Mouse (Mus musculus) embryo, embryonic 11.5 days (tissue): ENCODE measurements around the gene Hdac7.

ENCODE experiments used
- DNase-seq: peaks from one replicate; pipeline ENCODE4 v3.0.0-alpha.2; 2012; ENCODE audit warnings: low read depth, low spot score

Gene Hdac7

GRCm38 (mm10) chr15:97767280-97768186 lies 76.8 kb downstream of the Hdac7 start, which contains the start of gene Rapgef3:
Gene Rapgef3, minus strand, starts transcription at chr15:97767972.
- DNase-seq = no peak

- no peak for DNase-seq
Measured at GRCm38 (mm10) chr15:97766594-97767279, 77.6 kb downstream of the Hdac7 start.

GRCm38 (mm10) chr15:97766194-97766593 lies 78.1 kb downstream of the Hdac7 start:
- DNase-seq = no peak

GRCm38 (mm10) chr15:97765090-97765794 lies 79.1 kb downstream of the Hdac7 start:
- no peak for DNase-seq

- DNase-seq = no peak
Measured at GRCm38 (mm10) chr15:97764532-97764931, 79.8 kb downstream of the Hdac7 start.

- DNase-seq = no peak
Measured at GRCm38 (mm10) chr15:97763256-97764049, 80.8 kb downstream of the Hdac7 start.

- DNase-seq = no peak
Measured at GRCm38 (mm10) chr15:97762733-97763132, 81.6 kb downstream of the Hdac7 start.

GRCm38 (mm10) chr15:97761438-97761837 lies 82.9 kb downstream of the Hdac7 start:
- DNase-seq = no peak

GRCm38 (mm10) chr15:97760952-97761351 lies 83.3 kb downstream of the Hdac7 start:
- DNase-seq = no peak

GRCm38 (mm10) chr15:97760006-97760405 lies 84.3 kb downstream of the Hdac7 start:
- no peak for DNase-seq

GRCm38 (mm10) chr15:97755361-97755760 lies 88.9 kb downstream of the Hdac7 start:
- DNase-seq = no peak

GRCm38 (mm10) chr15:97754476-97754875 lies 89.8 kb downstream of the Hdac7 start:
- no peak for DNase-seq

GRCm38 (mm10) chr15:97752491-97752890 lies 91.8 kb downstream of the Hdac7 start:
- no peak for DNase-seq

- no peak for DNase-seq
Measured at GRCm38 (mm10) chr15:97751676-97752075, 92.6 kb downstream of the Hdac7 start.

GRCm38 (mm10) chr15:97750697-97751096 lies 93.6 kb downstream of the Hdac7 start:
- DNase-seq = no peak

- DNase-seq = no peak
Measured at GRCm38 (mm10) chr15:97749841-97750240, 94.5 kb downstream of the Hdac7 start.

GRCm38 (mm10) chr15:97749397-97749796 lies 94.9 kb downstream of the Hdac7 start:
- no peak for DNase-seq

- DNase-seq = no peak
Measured at GRCm38 (mm10) chr15:97748964-97749363, 95.3 kb downstream of the Hdac7 start.

- DNase-seq = no peak
Measured at GRCm38 (mm10) chr15:97748309-97748708, 96.0 kb downstream of the Hdac7 start.

GRCm38 (mm10) chr15:97747486-97747885 lies 96.8 kb downstream of the Hdac7 start:
- DNase-seq = no peak

- no peak for DNase-seq
Measured at GRCm38 (mm10) chr15:97746748-97747147, 97.6 kb downstream of the Hdac7 start.
